Mouse (Mus musculus) CH12.LX (cell line): ENCODE data around the gene Rps6ka2. TPM values are rescaled to one million over a fixed set of nuclear protein-coding genes. Genes with fewer than 3 reads are reported as not detected.

ENCODE experiments used
- DNase-seq: peaks from one replicate; pipeline ENCODE4 v3.0.0-alpha.2; 2013; ENCODE audit errors: extremely low read depth
- H3K27ac ChIP-seq: 2 replicates; pipeline ENCODE4 v1.5.1; 2012; ENCODE audit warnings: low read depth, mild to moderate bottlenecking, control low read depth, moderate library complexity; ENCODE audit not compliant: insufficient read depth
- H3K27me3 ChIP-seq: replicated peaks from 2 replicates; pipeline ENCODE3; 2012; ENCODE audit warnings: inconsistent platforms
- H3K36me3 ChIP-seq, 2 experiments: replicated peaks in 1 of 2; 2 replicates each; pipeline versions ENCODE3 to v1.6.1; 2012; ENCODE audit warnings: inconsistent platforms in 1 of 2, low read length in 1 of 2, mild to moderate bottlenecking in 1 of 2, mixed read lengths in 1 of 2, moderate library complexity in 1 of 2; ENCODE audit not compliant: control insufficient read depth in 1 of 2, insufficient read depth in 1 of 2
- H3K4me1 ChIP-seq, 2 experiments: 2 replicates each; pipeline ENCODE4 v1.6.1; 2012; ENCODE audit warnings: inconsistent platforms in 1 of 2, moderate library complexity in 1 of 2; ENCODE audit not compliant: insufficient read depth in 2 of 2, control insufficient read depth in 1 of 2
- H3K4me2 ChIP-seq: 2 replicates; pipeline ENCODE4 v1.6.1; 2012; ENCODE audit warnings: low read depth, mild to moderate bottlenecking, control low read depth; ENCODE audit not compliant: poor library complexity, insufficient read depth, severe bottlenecking
- H3K4me3 ChIP-seq, 3 experiments: fragments of 150-350 bp in 1 of 3; sonication (generic) in 1 of 3; replicated peaks in 1 of 3; 2 replicates each; pipeline versions ENCODE3 to v1.5.1; 2011 to 2012; ENCODE audit warnings: low read depth in 2 of 3, low read length in 2 of 3, mild to moderate bottlenecking in 2 of 3, moderate library complexity in 2 of 3, control low read depth in 1 of 3, improper control_type of control experiment in 1 of 3, inconsistent platforms in 1 of 3, mixed read lengths in 1 of 3; ENCODE audit not compliant: poor library complexity in 1 of 3
- H3K79me2 ChIP-seq: replicated peaks from 2 replicates; pipeline ENCODE4 v1.6.1; 2012; ENCODE audit warnings: mild to moderate bottlenecking, moderate library complexity; ENCODE audit not compliant: control insufficient read depth, poor library complexity, insufficient read depth, severe bottlenecking; ENCODE audit errors: extremely low read depth
- H3K9ac ChIP-seq: 2 replicates; pipeline ENCODE4 v1.6.1; 2012; ENCODE audit warnings: low read depth, mild to moderate bottlenecking, control low read depth, moderate library complexity; ENCODE audit not compliant: insufficient read depth
- H3K9me3 ChIP-seq: replicated peaks from 2 replicates; pipeline ENCODE3; 2012; ENCODE audit warnings: low read length, inconsistent platforms, mixed read lengths
- CTCF ChIP-seq, 2 experiments: IDR thresholded peaks in 1 of 2; conservative IDR thresholded peaks in 1 of 2; 2 replicates each; pipeline ENCODE4 v1.5.1; 2011 to 2012; ENCODE audit warnings: low read depth in 2 of 2, low read length in 2 of 2, improper control_type of control experiment in 1 of 2, inconsistent platforms in 1 of 2, mild to moderate bottlenecking in 1 of 2, moderate library complexity in 1 of 2
- ELF1 ChIP-seq: IDR thresholded peaks from 2 replicates; pipeline ENCODE4 v1.6.1; 2014; ENCODE audit warnings: low read depth, mild to moderate bottlenecking, inconsistent platforms, low read length, improper control_type of control experiment
- GABPA ChIP-seq: IDR thresholded peaks from 2 replicates; pipeline ENCODE4 v1.6.1; 2012; ENCODE audit warnings: low read depth, low read length, improper control_type of control experiment, inconsistent platforms; ENCODE audit not compliant: insufficient replicate concordance
- JUN ChIP-seq: IDR thresholded peaks from 2 replicates; pipeline ENCODE4 v1.6.1; 2011; ENCODE audit warnings: low read depth, mild to moderate bottlenecking, low read length, improper control_type of control experiment, moderate library complexity; ENCODE audit not compliant: insufficient read depth
- JUND ChIP-seq: conservative IDR thresholded peaks from 2 replicates; pipeline ENCODE4 v1.6.1; 2011; ENCODE audit warnings: low read depth, low read length, improper control_type of control experiment
- KAT2A ChIP-seq: IDR thresholded peaks from 2 replicates; pipeline ENCODE4 v1.6.1; 2012; ENCODE audit warnings: low read length, improper control_type of control experiment, inconsistent platforms; ENCODE audit not compliant: insufficient replicate concordance
- MAX ChIP-seq: IDR thresholded peaks from 2 replicates; pipeline ENCODE4 v1.6.1; 2011; ENCODE audit warnings: low read length, improper control_type of control experiment
- MAZ ChIP-seq: IDR thresholded peaks from 2 replicates; pipeline ENCODE4 v1.6.1; 2012; ENCODE audit warnings: low read depth, mild to moderate bottlenecking, inconsistent platforms, low read length, improper control_type of control experiment, moderate library complexity
- MEF2A ChIP-seq: IDR thresholded peaks from 2 replicates; pipeline ENCODE4 v1.6.1; 2014; ENCODE audit warnings: low read depth, mild to moderate bottlenecking, inconsistent platforms, low read length, improper control_type of control experiment, borderline replicate concordance
- MXI1 ChIP-seq: IDR thresholded peaks from 2 replicates; pipeline ENCODE4 v1.6.1; 2011; ENCODE audit warnings: mild to moderate bottlenecking, low read depth, low read length, improper control_type of control experiment
- MYC ChIP-seq: IDR thresholded peaks from 2 replicates; pipeline ENCODE4 v1.6.1; 2011; ENCODE audit warnings: low read depth, mild to moderate bottlenecking, improper control_type of control experiment, low read length
- NRF1 ChIP-seq: IDR thresholded peaks from 2 replicates; pipeline ENCODE4 v1.6.1; 2014; ENCODE audit warnings: low read depth, mild to moderate bottlenecking, inconsistent platforms, low read length, improper control_type of control experiment, moderate library complexity
- PAX5 ChIP-seq: IDR thresholded peaks from 2 replicates; pipeline ENCODE4 v1.6.1; 2012; ENCODE audit warnings: low read length, inconsistent platforms, mixed read lengths
- RAD21 ChIP-seq: IDR thresholded peaks from 2 replicates; pipeline ENCODE4 v1.6.1; 2011; ENCODE audit warnings: low read depth, mild to moderate bottlenecking, low read length, improper control_type of control experiment, moderate library complexity
- RCOR1 ChIP-seq: conservative IDR thresholded peaks from 2 replicates; pipeline ENCODE4 v1.6.1; 2012; ENCODE audit warnings: low read depth, mild to moderate bottlenecking, inconsistent platforms, low read length, improper control_type of control experiment
- SMC3 ChIP-seq: IDR thresholded peaks from 2 replicates; pipeline ENCODE4 v1.6.1; 2011; ENCODE audit warnings: low read depth, low read length, improper control_type of control experiment
- TCF12 ChIP-seq: IDR thresholded peaks from 2 replicates; pipeline ENCODE4 v1.6.1; 2014; ENCODE audit warnings: low read depth, mild to moderate bottlenecking, inconsistent platforms, low read length, improper control_type of control experiment
- UBTF ChIP-seq: IDR thresholded peaks from 2 replicates; pipeline ENCODE4 v1.6.1; 2012; ENCODE audit warnings: low read depth, mild to moderate bottlenecking, inconsistent platforms, low read length, improper control_type of control experiment, moderate library complexity
- USF2 ChIP-seq: conservative IDR thresholded peaks from 2 replicates; pipeline ENCODE4 v1.6.1; 2011; ENCODE audit warnings: low read depth, low read length, improper control_type of control experiment
- ZNF384 ChIP-seq: IDR thresholded peaks from 2 replicates; pipeline ENCODE4 v1.6.1; 2012; ENCODE audit warnings: low read depth, low read length, improper control_type of control experiment, inconsistent platforms
- dilution Hi-C: fragments of 300-500 bp; cut with MboI; formaldehyde crosslinking; loops from 2 replicates; pipeline ENCODE4 v1.14.3; 2020; ENCODE audit warnings: low sequenced_read_pairs; ENCODE audit not compliant: extremely low pct_unique_long_range_greater_than_20kb, extremely low pct_ligation_motif_present
- in situ Hi-C: fragments of 300-500 bp; cut with MboI; formaldehyde crosslinking; loops from 3 replicates; pipeline ENCODE4 v1.14.3; 2019; ENCODE audit warnings: low sequenced_read_pairs, low pct_ligation_motif_present, low pct_unique_long_range_greater_than_20kb, mixed read lengths
- polyA plus RNA-seq: library from polyadenylated mRNA; unstranded; fragments of >175 nt; gene quantifications from 2 replicates; pipeline ENCODE4 v1.2.1, GENCODE M21; 2012; ENCODE audit warnings: low read depth; ENCODE audit not compliant: insufficient read length
- total RNA-seq, 2 experiments: library from RNA; depleted of rRNA; stranded (reverse); fragments of 300-350 nt in 1 of 2; fragments of >200 nt in 1 of 2; gene quantifications; 2 replicates each; pipeline ENCODE4 v1.2.3; 2012 to 2014

Rps6ka2 gene
- total and polyA plus RNA-seq, 3 experiments: 0.64 to 1.4 (median 0.91) TPM

GRCm38 (mm10) chr17:7278702-7279242 lies 108.9 kb downstream of the Rps6ka2 start:
- TF ChIP-seq ELF1 (no peak), MAX (no peak), CTCF (conservative IDR thresholded peaks at IDR 0.05 in 1 of 2, IDR thresholded peaks at IDR 0.05 in 1 of 2; ENCODE audit: low read depth in 2 of 2, low read length in 2 of 2) (no peak), MXI1 (no peak), SMC3 (no peak), KAT2A (no peak), RCOR1 (no peak), JUN (no peak), RAD21 (no peak), MYC (no peak), PAX5 (no peak), MAZ (no peak), ZNF384 (no peak), JUND (no peak), TCF12 (no peak), NRF1 (no peak), USF2 (no peak), GABPA (no peak)
- Histone ChIP-seq H3K9me3 (no peaks in the 10 kb centered on the region), H3K4me2 (no peak overlapping the region), H3K4me3 (no peak overlapping the region), H3K9ac (no peak overlapping the region), H3K36me3 (no peaks in the 10 kb centered on the region), H3K79me2 (no peaks in the 10 kb centered on the region), H3K27me3 (no peaks in the 10 kb centered on the region), H3K27ac (no peak overlapping the region), H3K4me1 (no peaks in the 10 kb centered on the region)
- dilution Hi-C loops: no loop called here
- in situ Hi-C loops: loop anchor here (25.0 kb wide), 1 partner anchor 559 kb away; the partner anchor contains the start of gene Fndc1
- no peak for DNase-seq

GRCm38 (mm10) chr17:7279251-7279650 lies 109.3 kb downstream of the Rps6ka2 start:
- Histone ChIP-seq H3K4me3 (no peak overlapping the region), H3K4me2 (no peak overlapping the region), H3K4me1 (no peaks in the 10 kb centered on the region)
- no peak for TF ChIP-seq ZNF384
- no peak for TF ChIP-seq UBTF
- no peak for TF ChIP-seq MEF2A
- no peak for TF ChIP-seq MYC
- no peak for TF ChIP-seq USF2
- TF ChIP-seq, all 38 proteins: peak for 0
- H3K27ac ChIP-seq: no peak overlapping the region
- dilution Hi-C loops: no loop called here
- in situ Hi-C loops: loop anchor here (25.0 kb wide), 1 partner anchor 558 kb away; the partner anchor contains the start of gene Fndc1
- H3K36me3 ChIP-seq: no peaks in the 10 kb centered on the region
- no peaks in the 10 kb centered on the region for H3K79me2 ChIP-seq
- no peaks in the 10 kb centered on the region for H3K27me3 ChIP-seq
- no peak for DNase-seq
- H3K9ac ChIP-seq: no peak overlapping the region
- no peaks in the 10 kb centered on the region for H3K9me3 ChIP-seq
